Mouse (Mus musculus) frontal cortex, postnatal 36 days (tissue): ENCODE data around the gene Nsmce1.

ENCODE experiments used
- DNase-seq, 2 experiments: peaks; one replicate each; pipeline ENCODE4 v3.0.0; 2022; ENCODE audit warnings: low spot score in 2 of 2

The Nsmce1 gene

GRCm38 (mm10) chr7:125491760-125492159 is 364 bp upstream of the Nsmce1 start:
- DNase-seq, result no peak

GRCm38 (mm10) chr7:125489636-125490035 is 1.8 kb downstream of the Nsmce1 start:
- no peak for DNase-seq

- DNase-seq, result no peak
Observed at GRCm38 (mm10) chr7:125488706-125489105, 2.7 kb downstream of the Nsmce1 start.

- no peak for DNase-seq
Observed at GRCm38 (mm10) chr7:125487126-125487525, 4.3 kb downstream of the Nsmce1 start.

- no peak for DNase-seq
Observed at GRCm38 (mm10) chr7:125486121-125486630, 5.2 kb downstream of the Nsmce1 start.

- DNase-seq, result no peak
Observed at GRCm38 (mm10) chr7:125484791-125485190, 6.6 kb downstream of the Nsmce1 start.

- DNase-seq, result no peak
Observed at GRCm38 (mm10) chr7:125482886-125483285, 8.5 kb downstream of the Nsmce1 start.

- DNase-seq, result no peak
Observed at GRCm38 (mm10) chr7:125482339-125482738, 9.1 kb downstream of the Nsmce1 start.

- DNase-seq, result no peak
Observed at GRCm38 (mm10) chr7:125480518-125480917, 10.9 kb downstream of the Nsmce1 start.

- DNase-seq, result no peak
Observed at GRCm38 (mm10) chr7:125478391-125478984, 12.9 kb downstream of the Nsmce1 start.

- no peak for DNase-seq
Observed at GRCm38 (mm10) chr7:125475601-125476251, 15.7 kb downstream of the Nsmce1 start.

GRCm38 (mm10) chr7:125474535-125474934 is 16.9 kb downstream of the Nsmce1 start:
- DNase-seq, result no peak

- peak; percentile 71 to 82 for DNase-seq
Observed at GRCm38 (mm10) chr7:125471991-125472741, 19.2 kb downstream of the Nsmce1 start.

- DNase-seq, result no peak
Observed at GRCm38 (mm10) chr7:125470901-125471300, 20.5 kb downstream of the Nsmce1 start.

- peak; percentile 51 to 61 for DNase-seq
Observed at GRCm38 (mm10) chr7:125469937-125470336, 21.5 kb downstream of the Nsmce1 start.

- no peak for DNase-seq
Observed at GRCm38 (mm10) chr7:125462200-125462599, 29.2 kb downstream of the Nsmce1 start.

GRCm38 (mm10) chr7:125453671-125454070 is 37.7 kb downstream of the Nsmce1 start:
- DNase-seq, result no peak

- no peak for DNase-seq
Observed at GRCm38 (mm10) chr7:125451078-125451477, 40.3 kb downstream of the Nsmce1 start.

GRCm38 (mm10) chr7:125450678-125451077 is 40.7 kb downstream of the Nsmce1 start:
- DNase-seq, result no peak

- DNase-seq, result peak; percentile 90 to 93
Observed at GRCm38 (mm10) chr7:125444464-125445401, 46.7 kb downstream of the Nsmce1 start, which contains the start of gene Kdm8. Gene Kdm8 (plus strand): TSS chr7:125444676.

GRCm38 (mm10) chr7:125444076-125444463 is 47.3 kb downstream of the Nsmce1 start:
- DNase-seq, result peak in 1 of 2 experiments; percentile 10
